Mouse (Mus musculus): ENCODE measurements around the gene Gemin4. TPM values are rescaled to one million over a fixed set of nuclear protein-coding genes. Genes with fewer than 3 reads are reported as not detected.
A peak's percentile ranks its signal among the peaks of the same experiment; 100 is the strongest.

Gene Gemin4
- total and polyA plus RNA-seq, 3 experiments = 41.3 to 51.6 (median 46.5) TPM

DNA sequence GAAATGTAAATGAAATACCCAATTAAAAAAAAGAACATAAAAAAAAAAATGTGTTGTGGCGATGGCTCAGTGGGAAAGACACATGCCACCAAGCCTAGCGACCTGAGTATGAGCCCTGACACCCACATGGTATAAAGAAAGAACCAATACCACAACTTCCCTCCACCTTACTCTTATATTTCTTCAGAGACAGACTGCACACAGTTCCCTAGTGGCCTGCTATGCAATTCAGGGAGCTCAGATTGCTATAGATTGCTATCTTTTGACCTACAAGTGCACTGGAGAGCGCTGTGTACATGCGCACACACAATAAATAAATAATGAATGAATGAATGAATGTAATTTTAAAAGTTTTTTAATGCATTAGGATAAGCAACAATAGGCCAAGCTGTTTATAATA, 33.7 kb downstream of the Gemin4 start:
- dilution Hi-C loops (cut with MboI; ENCODE audit: extremely low pct_ligation_motif_present, extremely low pct_unique_long_range_greater_than_20kb, low sequenced_read_pairs) (no loop called here), in situ Hi-C loops (cut with MboI; ENCODE audit: low pct_ligation_motif_present, low pct_unique_long_range_greater_than_20kb, low sequenced_read_pairs) (no loop called here)
- Histone ChIP-seq H3K9ac (ENCODE audit: insufficient read depth, low read depth) (no peak overlapping the region), H3K4me3 (replicated peaks in 1 of 3; ENCODE audit: low read depth in 2 of 3, low read length in 2 of 3, poor library complexity in 1 of 3) (no peak overlapping the region), H3K79me2 (replicated peaks; ENCODE audit: control insufficient read depth, extremely low read depth, insufficient read depth, poor library complexity, severe bottlenecking) (peaks cover 7% of the 10 kb centered on the region), H3K36me3 (replicated peaks in 1 of 2; ENCODE audit: control insufficient read depth in 1 of 2, insufficient read depth in 1 of 2, low read length in 1 of 2) (peaks cover 3 to 23% of the 10 kb centered on the region in 2 experiments), H3K27ac (ENCODE audit: insufficient read depth, low read depth) (no peak overlapping the region), H3K9me3 (replicated peaks; ENCODE audit: low read length) (no peaks in the 10 kb centered on the region), H3K4me2 (ENCODE audit: insufficient read depth, low read depth, poor library complexity, severe bottlenecking) (no peak overlapping the region), H3K4me1 (ENCODE audit: control insufficient read depth in 1 of 2, insufficient read depth in 2 of 2) (peaks cover 0 to 13% of the 10 kb centered on the region in 2 experiments; a peak in 2 of 4 replicates), H3K27me3 (replicated peaks) (no peaks in the 10 kb centered on the region)
- TF ChIP-seq ELF1 (IDR thresholded peaks at IDR 0.05; ENCODE audit: low read depth, low read length) (no peak), MAX (IDR thresholded peaks at IDR 0.05; ENCODE audit: low read length) (no peak), CHD2 (IDR thresholded peaks at IDR 0.05; ENCODE audit: low read length) (no peak), USF1 (IDR thresholded peaks at IDR 0.05; ENCODE audit: low read depth, low read length) (no peak), POLR2AphosphoS2 (IDR thresholded peaks at IDR 0.05; ENCODE audit: low read depth, low read length) (no peak), ZKSCAN1 (IDR thresholded peaks at IDR 0.05; ENCODE audit: borderline replicate concordance, low read depth, low read length) (no peak), MEF2A (IDR thresholded peaks at IDR 0.05; ENCODE audit: borderline replicate concordance, low read depth, low read length) (no peak), SIN3A (IDR thresholded peaks at IDR 0.05; ENCODE audit: low read length) (no peak), MAZ (IDR thresholded peaks at IDR 0.05; ENCODE audit: low read depth, low read length) (no peak), ETS1 (conservative IDR thresholded peaks at IDR 0.05; ENCODE audit: low read depth, low read length) (no peak), IRF4 (IDR thresholded peaks at IDR 0.05; ENCODE audit: low read depth, low read length) (no peak), TCF12 (IDR thresholded peaks at IDR 0.05; ENCODE audit: low read depth, low read length) (no peak), JUND (conservative IDR thresholded peaks at IDR 0.05; ENCODE audit: low read depth, low read length) (no peak), SMC3 (IDR thresholded peaks at IDR 0.05; ENCODE audit: low read depth, low read length) (no peak), MAFK (IDR thresholded peaks at IDR 0.05; ENCODE audit: insufficient replicate concordance, low read length) (no peak), KAT2A (IDR thresholded peaks at IDR 0.05; ENCODE audit: insufficient replicate concordance, low read length) (no peak), ZNF384 (IDR thresholded peaks at IDR 0.05; ENCODE audit: low read depth, low read length) (no peak), RAD21 (IDR thresholded peaks at IDR 0.05; ENCODE audit: low read depth, low read length) (no peak), GABPA (IDR thresholded peaks at IDR 0.05; ENCODE audit: insufficient replicate concordance, low read depth, low read length) (no peak)
- no peak for DNase-seq (ENCODE audit: extremely low read depth)

DNA sequence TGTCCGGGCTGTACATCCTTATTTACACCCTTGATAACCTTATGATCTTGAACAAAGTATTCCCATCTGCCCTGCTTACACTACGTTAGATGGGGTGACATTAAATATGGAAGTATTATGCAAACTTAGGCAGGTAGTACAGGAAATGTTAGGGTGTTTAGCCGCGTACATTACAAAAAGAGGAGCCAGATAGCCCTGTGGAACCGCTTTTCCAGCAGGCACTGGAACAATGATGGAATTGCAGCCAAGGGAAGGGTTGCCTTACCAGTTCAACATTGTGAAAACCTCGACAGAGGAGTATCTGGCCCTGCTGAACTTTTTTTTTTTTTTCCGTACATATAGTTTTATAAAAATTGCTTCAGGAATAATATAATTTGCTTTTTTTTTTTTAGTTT, 37.3 kb downstream of the Gemin4 start:
- TF ChIP-seq GABPA (IDR thresholded peaks at IDR 0.05; ENCODE audit: insufficient replicate concordance, low read depth, low read length) (no peak), JUN (IDR thresholded peaks at IDR 0.05; ENCODE audit: insufficient read depth, low read depth, low read length) (no peak), MAZ (IDR thresholded peaks at IDR 0.05; ENCODE audit: low read depth, low read length) (no peak), UBTF (IDR thresholded peaks at IDR 0.05; ENCODE audit: low read depth, low read length) (no peak), CHD2 (IDR thresholded peaks at IDR 0.05; ENCODE audit: low read length) (no peak), PAX5 (IDR thresholded peaks at IDR 0.05; ENCODE audit: low read length) (no peak), SMC3 (IDR thresholded peaks at IDR 0.05; ENCODE audit: low read depth, low read length) (no peak), TBP (conservative IDR thresholded peaks at IDR 0.05; ENCODE audit: low read depth, low read length) (0 out of 2 replicates have a peak, but pooled peaks have one; percentile 20), ZNF384 (IDR thresholded peaks at IDR 0.05; ENCODE audit: low read depth, low read length) (0 out of 2 replicates have a peak, but pooled peaks have one; percentile 53), MYC (IDR thresholded peaks at IDR 0.05; ENCODE audit: low read depth, low read length) (no peak), MXI1 (IDR thresholded peaks at IDR 0.05; ENCODE audit: low read depth, low read length) (no peak), CHD1 (IDR thresholded peaks at IDR 0.05; ENCODE audit: low read depth, low read length) (no peak), KAT2A (IDR thresholded peaks at IDR 0.05; ENCODE audit: insufficient replicate concordance, low read length) (no peak), POLR2A (IDR thresholded peaks at IDR 0.05; ENCODE audit: low read depth, low read length) (no peak), CTCF (conservative IDR thresholded peaks at IDR 0.05 in 1 of 2, IDR thresholded peaks at IDR 0.05 in 1 of 2; ENCODE audit: low read depth in 2 of 2, low read length in 2 of 2) (no peak), TCF12 (IDR thresholded peaks at IDR 0.05; ENCODE audit: low read depth, low read length) (no peak)
- Histone ChIP-seq H3K9ac (ENCODE audit: insufficient read depth, low read depth) (peak overlapping the region; percentile 44), H3K4me2 (ENCODE audit: insufficient read depth, low read depth, poor library complexity, severe bottlenecking) (peak overlapping the region; percentile 93), H3K79me2 (replicated peaks; ENCODE audit: control insufficient read depth, extremely low read depth, insufficient read depth, poor library complexity, severe bottlenecking) (peaks cover 24% of the 10 kb centered on the region), H3K4me1 (ENCODE audit: control insufficient read depth in 1 of 2, insufficient read depth in 2 of 2) (peaks cover 0 to 26% of the 10 kb centered on the region in 2 experiments; a peak in 3 of 4 replicates), H3K36me3 (replicated peaks in 1 of 2; ENCODE audit: control insufficient read depth in 1 of 2, insufficient read depth in 1 of 2, low read length in 1 of 2) (peaks cover 12 to 42% of the 10 kb centered on the region in 2 experiments), H3K4me3 (replicated peaks in 1 of 3; ENCODE audit: low read depth in 2 of 3, low read length in 2 of 3, poor library complexity in 1 of 3) (peak overlapping the region; percentile 66 to 90 (median 86)), H3K27me3 (replicated peaks) (no peaks in the 10 kb centered on the region), H3K27ac (ENCODE audit: insufficient read depth, low read depth) (no peak overlapping the region), H3K9me3 (replicated peaks; ENCODE audit: low read length) (no peaks in the 10 kb centered on the region)
- in situ Hi-C loops (cut with MboI; ENCODE audit: low pct_ligation_motif_present, low pct_unique_long_range_greater_than_20kb, low sequenced_read_pairs) = no loop called here
- dilution Hi-C loops (cut with MboI; ENCODE audit: extremely low pct_ligation_motif_present, extremely low pct_unique_long_range_greater_than_20kb, low sequenced_read_pairs) = no loop called here
- no peak for DNase-seq (ENCODE audit: extremely low read depth)

Data from CH12.LX (cell line).